Mouse (Mus musculus) heart, embryonic 11.5 days (tissue): ENCODE results near the gene Mtf1. TPM values are rescaled to one million over a fixed set of nuclear protein-coding genes. Genes with fewer than 3 reads are reported as not detected.

Source experiments
- ATAC-seq: fragments of 200-750 bp; cut with Nextera tagmentation; replicated peaks from 2 replicates; pipeline ENCODE4 v1.8.0; 2017; ENCODE audit warnings: moderate library complexity; ENCODE audit not compliant: insufficient number of reproducible peaks, low FRiP score, low TSS enrichment
- H3K27ac ChIP-seq: fragments of 300-500 bp; sonication (generic); 2 replicates; pipeline ENCODE4 v1.5.1; 2014; ENCODE audit warnings: mild to moderate bottlenecking, low read depth, low read length
- H3K27me3 ChIP-seq: fragments of 300-500 bp; sonication (generic); 2 replicates; pipeline ENCODE4 v1.6.1; 2014; ENCODE audit warnings: mild to moderate bottlenecking, low read length, mixed read lengths; ENCODE audit not compliant: control insufficient read depth, insufficient read depth
- H3K36me3 ChIP-seq: fragments of 300-500 bp; sonication (generic); 2 replicates; pipeline ENCODE4 v1.6.1; 2014; ENCODE audit warnings: mild to moderate bottlenecking, low read length, moderate library complexity, mixed read lengths; ENCODE audit not compliant: control insufficient read depth, insufficient read depth
- H3K4me1 ChIP-seq: fragments of 300-500 bp; sonication (generic); 2 replicates; pipeline ENCODE4 v1.6.1; 2014; ENCODE audit warnings: low read length; ENCODE audit not compliant: control insufficient read depth, insufficient read depth
- H3K4me2 ChIP-seq: fragments of 300-500 bp; sonication (generic); 2 replicates; pipeline ENCODE4 v1.6.1; 2014; ENCODE audit warnings: mild to moderate bottlenecking, moderate library complexity
- H3K4me3 ChIP-seq: fragments of 300-500 bp; sonication (generic); 2 replicates; pipeline ENCODE4 v1.5.1; 2014; ENCODE audit warnings: low read depth, low read length
- H3K9ac ChIP-seq: fragments of 300-500 bp; sonication (generic); 2 replicates; pipeline ENCODE4 v1.6.1; 2014; ENCODE audit warnings: mild to moderate bottlenecking, low read depth, low read length, moderate library complexity
- H3K9me3 ChIP-seq: fragments of 300-500 bp; sonication (generic); replicated peaks from 2 replicates; pipeline ENCODE4 v1.6.1; 2016; ENCODE audit warnings: low read length; ENCODE audit not compliant: control insufficient read depth
- WGBS: fragments of 180-500 bp; shearing (Covaris S2); extraction: QIAGEN DNeasy Blood & Tissue Kit; methylation state at CpG from one replicate; pipeline ENCODE4 v1.1.7; 2014; ENCODE audit not compliant: insufficient replicate concordance; 5-methylcytosine and 5-hydroxymethylcytosine counted together
- polyA plus RNA-seq: library from polyadenylated mRNA; unstranded; fragments of >200 nt; fragmentation: Nextera tagmentation; extraction: Ambion mirVana; gene quantifications from 2 replicates; pipeline ENCODE4 v1.2.1, GENCODE M21; 2014

The Mtf1 gene
- polyA plus RNA-seq, 1 experiment from 2014 or later, result 11.0 TPM

DNA sequence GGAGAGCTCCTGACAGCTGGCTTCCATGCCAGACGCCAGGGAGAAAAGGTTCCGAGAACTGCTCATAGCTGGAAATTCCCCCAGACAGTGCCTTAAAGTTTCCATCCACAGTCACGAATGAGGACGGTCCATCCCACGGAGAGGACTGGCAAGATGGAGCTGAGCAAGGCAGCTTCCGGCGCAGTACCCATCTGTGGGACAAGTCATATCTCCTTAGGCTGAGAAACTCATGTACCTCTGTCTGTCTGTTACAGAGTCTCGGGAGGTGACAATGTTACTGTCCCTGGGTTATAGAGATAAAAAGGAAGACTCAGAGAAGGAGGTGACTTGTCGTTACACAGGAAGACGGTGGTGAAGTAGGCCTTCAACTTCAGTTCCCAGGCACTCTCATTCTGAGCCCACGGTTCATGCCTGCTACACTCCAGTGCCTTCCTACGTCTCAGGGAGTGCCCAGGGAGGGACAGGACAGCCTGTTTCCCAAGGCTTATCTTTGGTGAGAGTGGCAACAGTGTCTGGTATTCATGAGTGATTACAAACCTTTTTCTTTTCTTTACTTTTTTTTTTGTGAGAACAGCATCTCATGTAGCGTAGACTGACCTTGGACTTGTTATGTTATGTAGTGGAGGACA lies 32.8 kb upstream of the Mtf1 start:
- WGBS, result 59% methylated on average over 13 of the region's 13 CpGs
- no peak overlapping the region for H3K4me2 ChIP-seq
- no peaks in the 10 kb centered on the region for H3K9me3 ChIP-seq
- no peak overlapping the region for H3K27ac ChIP-seq
- H3K4me3 ChIP-seq, result no peak overlapping the region
- H3K27me3 ChIP-seq, result no peaks in the 10 kb centered on the region
- peaks cover 15% of the 10 kb centered on the region for H3K4me1 ChIP-seq
- H3K36me3 ChIP-seq, result no peaks in the 10 kb centered on the region
- no peak overlapping the region for H3K9ac ChIP-seq
- ATAC-seq, result no peak

DNA sequence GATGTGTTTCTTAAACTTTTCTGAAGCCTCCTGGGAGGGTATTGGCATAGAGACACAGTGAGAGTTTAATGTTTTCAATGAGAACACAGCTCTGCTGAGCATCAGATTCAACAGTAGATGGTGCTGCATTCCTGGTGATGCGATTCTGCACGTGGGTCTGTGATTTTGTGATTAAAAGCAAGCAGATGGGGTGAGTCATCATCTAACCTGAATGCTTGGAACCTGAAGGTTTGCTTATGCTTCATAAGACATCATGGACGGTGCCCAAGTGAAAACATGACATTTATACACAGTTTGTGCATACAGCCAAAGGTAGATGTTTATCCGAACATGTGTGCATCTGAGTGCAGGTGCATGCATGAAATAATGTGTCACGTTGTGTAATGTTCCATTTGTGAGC lies 31.3 kb upstream of the Mtf1 start:
- H3K4me3 ChIP-seq, result no peak overlapping the region
- no peaks in the 10 kb centered on the region for H3K27me3 ChIP-seq
- H3K36me3 ChIP-seq, result no peaks in the 10 kb centered on the region
- no peak overlapping the region for H3K9ac ChIP-seq
- WGBS, result 68% methylated on average over 5 of the region's 5 CpGs
- no peak for ATAC-seq
- no peak overlapping the region for H3K4me2 ChIP-seq
- no peaks in the 10 kb centered on the region for H3K9me3 ChIP-seq
- no peak overlapping the region for H3K27ac ChIP-seq
- H3K4me1 ChIP-seq, result peaks cover 21% of the 10 kb centered on the region

DNA sequence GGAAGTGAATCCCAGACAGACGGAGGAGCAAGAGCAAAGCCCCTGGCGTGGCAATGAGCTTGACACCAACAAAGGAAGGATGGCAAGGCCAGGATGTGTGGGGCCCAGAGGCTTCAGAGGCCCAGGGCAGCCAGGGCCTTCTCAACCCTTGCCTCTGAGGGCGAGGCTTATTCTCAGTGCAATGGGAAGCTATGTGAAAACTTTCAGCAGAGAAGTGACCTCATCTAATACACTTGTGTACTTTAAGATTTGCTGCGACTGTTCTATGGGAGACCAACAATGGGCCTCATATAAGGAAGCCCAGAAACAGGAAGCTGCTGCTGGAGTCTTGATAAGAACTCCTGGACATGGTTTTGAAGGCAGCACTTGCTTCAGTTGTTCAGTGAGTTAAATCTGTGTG lies 29.8 kb upstream of the Mtf1 start:
- Histone ChIP-seq H3K9ac (no peak overlapping the region), H3K9me3 (no peaks in the 10 kb centered on the region), H3K4me3 (no peak overlapping the region), H3K27ac (peak overlapping the region; percentile 66), H3K27me3 (no peaks in the 10 kb centered on the region), H3K36me3 (no peaks in the 10 kb centered on the region), H3K4me2 (no peak overlapping the region), H3K4me1 (peaks cover 9% of the 10 kb centered on the region)
- ATAC-seq, result peak; percentile 68
- WGBS, result 51% methylated on average over 4 of the region's 4 CpGs

DNA sequence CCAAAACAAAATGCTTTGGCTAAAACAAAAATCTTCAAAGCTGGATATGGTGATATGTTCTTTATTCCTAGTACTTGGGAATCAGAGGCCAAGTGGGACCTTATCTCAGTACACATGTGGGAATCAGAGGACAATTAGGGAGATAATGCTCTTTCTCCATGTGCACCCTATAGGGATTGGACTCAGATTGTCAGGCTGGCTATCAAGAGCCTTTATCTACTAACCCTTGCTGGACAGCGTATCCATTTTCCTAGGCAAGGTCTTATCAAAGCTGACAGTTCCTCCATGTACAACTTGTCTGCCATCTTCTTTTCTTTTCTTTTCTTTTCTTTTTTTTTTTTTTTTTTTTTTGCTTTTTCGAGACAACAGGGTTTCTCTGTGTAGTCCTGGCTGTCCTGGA lies 28.5 kb upstream of the Mtf1 start:
- ATAC-seq, result no peak
- no peak overlapping the region for H3K9ac ChIP-seq
- no peaks in the 10 kb centered on the region for H3K27me3 ChIP-seq

DNA sequence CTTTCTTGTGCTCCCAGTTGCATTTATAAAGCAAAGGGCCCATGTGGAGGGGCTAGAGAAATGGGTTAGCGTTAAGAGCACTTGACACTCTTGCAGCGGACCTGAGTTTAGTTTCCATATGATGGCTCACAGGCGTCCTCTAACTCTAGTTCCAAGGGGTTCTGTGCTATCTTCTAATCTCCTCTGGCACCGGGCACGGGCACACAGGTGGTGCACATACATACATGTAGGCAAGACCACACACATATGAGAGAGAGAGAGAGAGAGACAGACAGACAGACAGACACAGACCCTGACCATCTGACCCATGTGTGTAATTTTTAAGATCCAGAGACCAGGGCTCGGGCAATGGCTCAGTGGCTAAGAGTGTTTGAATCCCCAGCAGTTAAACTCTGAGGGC lies 27.9 kb upstream of the Mtf1 start:
- Histone ChIP-seq H3K4me1 (peaks cover 9% of the 10 kb centered on the region), H3K4me3 (no peak overlapping the region), H3K36me3 (no peaks in the 10 kb centered on the region), H3K27ac (0 out of 2 replicates have a peak overlapping the region, but pooled peaks have one; percentile 4), H3K9me3 (no peaks in the 10 kb centered on the region), H3K9ac (no peak overlapping the region), H3K4me2 (no peak overlapping the region), H3K27me3 (no peaks in the 10 kb centered on the region)
- ATAC-seq, result no peak
- 86% methylated on average over 6 of the region's 6 CpGs for WGBS

More for the DNA sequence above, 28.5 kb upstream of the Mtf1 start:
- Histone ChIP-seq H3K4me1 (peaks cover 9% of the 10 kb centered on the region), H3K36me3 (no peaks in the 10 kb centered on the region), H3K4me3 (no peak overlapping the region), H3K27ac (no peak overlapping the region), H3K9me3 (no peaks in the 10 kb centered on the region), H3K4me2 (no peak overlapping the region)
- WGBS, result 47% methylated on average over 2 of the region's 2 CpGs

DNA sequence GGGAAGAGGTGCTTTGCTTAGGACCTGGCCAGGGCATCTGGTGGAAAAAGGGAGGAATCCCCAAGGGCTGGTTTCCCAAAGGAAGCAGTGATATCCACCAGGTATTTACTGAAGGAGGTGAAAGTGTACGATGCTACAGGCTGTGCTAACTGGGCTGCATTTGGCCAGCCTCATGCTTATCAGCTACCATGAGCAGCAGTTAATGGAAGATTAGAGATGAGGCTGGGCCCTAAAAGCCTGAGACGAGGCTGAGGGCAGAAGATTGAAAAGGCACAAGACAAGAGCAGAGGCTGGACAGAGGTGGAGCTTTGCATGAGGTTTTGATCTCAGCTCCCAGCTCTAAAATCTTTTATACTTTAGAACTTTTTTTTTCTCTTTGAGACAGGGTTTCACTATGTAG lies 27.5 kb upstream of the Mtf1 start:
- ATAC-seq, result no peak; the same call in 1 of the 2 replicates

DNA sequence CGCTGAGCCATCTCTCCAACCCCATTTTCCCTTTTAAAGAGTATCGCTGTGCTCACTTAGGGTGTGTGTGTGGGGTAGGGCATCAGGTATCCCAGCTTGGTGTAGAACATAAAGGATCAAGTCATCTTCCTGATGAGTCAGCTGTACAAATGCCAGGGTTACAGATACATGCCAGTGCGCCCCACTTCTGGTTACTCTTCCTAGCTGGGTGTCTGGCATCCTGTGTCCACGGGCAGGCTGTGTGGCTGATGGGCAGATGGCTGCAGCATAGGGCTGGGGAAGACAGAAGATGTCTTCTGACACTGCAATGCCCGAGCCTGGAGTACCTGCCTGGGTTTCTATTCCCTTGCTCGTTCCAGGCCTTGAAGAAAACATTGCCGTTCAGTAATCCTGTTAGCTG lies 20.5 kb upstream of the Mtf1 start:
- Histone ChIP-seq H3K27me3 (no peaks in the 10 kb centered on the region), H3K36me3 (peaks cover 8% of the 10 kb centered on the region; the same call in 1 of the 2 replicates), H3K27ac (no peak overlapping the region), H3K4me2 (no peak overlapping the region), H3K4me3 (no peak overlapping the region), H3K4me1 (no peaks in the 10 kb centered on the region), H3K9ac (no peak overlapping the region), H3K9me3 (no peaks in the 10 kb centered on the region)
- ATAC-seq, result no peak
- 91% methylated on average over 7 of the region's 7 CpGs for WGBS

More for the DNA sequence above, 27.5 kb upstream of the Mtf1 start:
- H3K36me3 ChIP-seq, result no peaks in the 10 kb centered on the region
- 0 out of 2 replicates have a peak overlapping the region, but pooled peaks have one; percentile 4 for H3K27ac ChIP-seq
- no peaks in the 10 kb centered on the region for H3K27me3 ChIP-seq
- 14% methylated on average over 2 of the region's 2 CpGs for WGBS
- H3K9me3 ChIP-seq, result no peaks in the 10 kb centered on the region
- H3K4me2 ChIP-seq, result no peak overlapping the region
- H3K4me3 ChIP-seq, result no peak overlapping the region
- no peak overlapping the region for H3K9ac ChIP-seq
- peaks cover 9% of the 10 kb centered on the region for H3K4me1 ChIP-seq

DNA sequence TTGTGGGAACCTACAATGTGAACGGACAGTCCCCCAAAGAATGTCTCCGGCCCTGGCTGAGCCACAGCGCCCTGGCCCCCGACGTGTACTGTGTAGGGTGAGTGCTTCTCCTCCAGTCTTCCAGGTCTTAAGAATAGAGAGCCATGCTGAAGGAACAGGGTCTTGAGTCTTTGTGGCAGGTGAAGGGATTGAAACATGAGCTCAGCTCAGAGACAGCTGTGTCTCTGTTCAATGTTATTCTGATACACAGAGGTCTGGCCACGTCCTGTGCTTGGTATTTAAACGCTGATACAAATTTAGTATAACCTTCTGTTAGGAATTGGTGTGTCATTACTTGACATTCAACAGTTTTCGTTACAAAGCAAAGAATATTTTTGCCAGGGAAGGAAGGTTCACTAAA lies 19.5 kb upstream of the Mtf1 start:
- no peaks in the 10 kb centered on the region for H3K27me3 ChIP-seq
- H3K9me3 ChIP-seq, result no peaks in the 10 kb centered on the region
- H3K27ac ChIP-seq, result no peak overlapping the region
- no peak for ATAC-seq
- H3K36me3 ChIP-seq, result peaks cover 15% of the 10 kb centered on the region
- H3K4me2 ChIP-seq, result no peak overlapping the region
- WGBS, result 87% methylated on average over 8 of the region's 8 CpGs
- no peak overlapping the region for H3K4me3 ChIP-seq
- no peak overlapping the region for H3K9ac ChIP-seq
- no peaks in the 10 kb centered on the region for H3K4me1 ChIP-seq

DNA sequence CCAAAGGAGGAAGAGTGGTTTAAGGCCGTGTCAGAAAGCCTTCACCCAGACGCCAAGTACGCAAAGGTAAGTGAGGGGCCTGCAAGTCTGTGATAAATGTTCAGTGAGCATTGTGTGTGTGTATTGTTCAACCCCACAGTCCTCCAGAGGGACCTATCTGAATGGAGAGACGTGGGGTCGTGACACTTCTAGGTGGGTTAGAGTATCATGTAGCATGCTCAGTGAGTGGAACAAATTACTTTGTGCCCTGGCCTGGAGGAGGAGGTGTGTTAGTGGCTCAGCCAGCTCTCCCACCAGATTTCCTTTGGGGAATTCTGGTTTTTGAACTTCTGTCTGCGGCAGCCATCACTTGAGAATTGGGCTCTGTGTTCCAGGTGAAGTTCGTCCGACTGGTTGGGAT lies 18.0 kb upstream of the Mtf1 start:
- no peak for ATAC-seq
- H3K9ac ChIP-seq, result no peak overlapping the region
- H3K4me3 ChIP-seq, result no peak overlapping the region
- H3K27ac ChIP-seq, result no peak overlapping the region
- no peaks in the 10 kb centered on the region for H3K27me3 ChIP-seq
- H3K36me3 ChIP-seq, result peaks cover 18% of the 10 kb centered on the region
- 84% methylated on average over 8 of the region's 8 CpGs for WGBS
- no peaks in the 10 kb centered on the region for H3K9me3 ChIP-seq
- no peaks in the 10 kb centered on the region for H3K4me1 ChIP-seq
- H3K4me2 ChIP-seq, result no peak overlapping the region
